Mouse (Mus musculus): Measurements from ENCODE around the gene Psma6. TPM values are rescaled to one million over a fixed set of nuclear protein-coding genes. Genes with fewer than 3 reads are reported as not detected.
A peak's percentile ranks its signal among the peaks of the same experiment; 100 is the strongest.
"Not testable (repeated sequence)": the region's sequence is repeated elsewhere in the genome, so short reads cannot be mapped to it uniquely, and the experiment has no call there.

The Psma6 gene
- polyA plus RNA-seq, 1 experiment from 2014 or later = 409 TPM

- 89% methylated on average over 3 of the region's 3 CpGs for WGBS
- Histone ChIP-seq H3K4me1 (peaks cover 28% of the 10 kb centered on the region), H3K36me3 (no peaks in the 10 kb centered on the region), H3K27me3 (ENCODE audit: insufficient read depth, poor library complexity, severe bottlenecking) (no peaks in the 10 kb centered on the region), H3K27ac (no peak overlapping the region), H3K4me3 (no peak overlapping the region), H3K9me3 (no peaks in the 10 kb centered on the region)
- DNase-seq (ENCODE audit: low spot score) = no peak
Observed at GRCm38 (mm10) chr12:55384826-55385225, 804 bp downstream of the Psma6 start.

GRCm38 (mm10) chr12:55385931-55386330, 1.9 kb downstream of the Psma6 start:
- Histone ChIP-seq H3K9me3 (no peaks in the 10 kb centered on the region), H3K27ac (no peak overlapping the region), H3K36me3 (no peaks in the 10 kb centered on the region), H3K4me3 (no peak overlapping the region), H3K27me3 (ENCODE audit: insufficient read depth, poor library complexity, severe bottlenecking) (no peaks in the 10 kb centered on the region), H3K4me1 (peaks cover 28% of the 10 kb centered on the region)
- WGBS = 62% methylated on average over 6 of the region's 6 CpGs
- no peak for DNase-seq (ENCODE audit: low spot score)

- Histone ChIP-seq H3K27ac (no peak overlapping the region), H3K4me3 (no peak overlapping the region), H3K27me3 (ENCODE audit: insufficient read depth, poor library complexity, severe bottlenecking) (no peaks in the 10 kb centered on the region), H3K9me3 (no peaks in the 10 kb centered on the region), H3K36me3 (no peaks in the 10 kb centered on the region), H3K4me1 (peaks cover 28% of the 10 kb centered on the region)
- DNase-seq (ENCODE audit: low spot score) = no peak
- 69% methylated on average over 9 of the region's 9 CpGs for WGBS
Observed at GRCm38 (mm10) chr12:55386456-55386855, 2.4 kb downstream of the Psma6 start.

- DNase-seq (ENCODE audit: low spot score) = no peak
- Histone ChIP-seq H3K4me1 (peaks cover 28% of the 10 kb centered on the region), H3K27me3 (ENCODE audit: insufficient read depth, poor library complexity, severe bottlenecking) (no peaks in the 10 kb centered on the region), H3K4me3 (no peak overlapping the region), H3K36me3 (no peaks in the 10 kb centered on the region), H3K9me3 (no peaks in the 10 kb centered on the region), H3K27ac (no peak overlapping the region)
- WGBS = 62% methylated on average over 7 of the region's 7 CpGs
Observed at GRCm38 (mm10) chr12:55387083-55387787, 3.2 kb downstream of the Psma6 start.

- no peaks in the 10 kb centered on the region for H3K9me3 ChIP-seq
- no peaks in the 10 kb centered on the region for H3K36me3 ChIP-seq
- 75% methylated on average over 11 of the region's 11 CpGs for WGBS
- H3K4me1 ChIP-seq = peaks cover 28% of the 10 kb centered on the region
- 0 out of 2 replicates have a peak overlapping the region, but pooled peaks have one; percentile 5 for H3K27ac ChIP-seq
- no peaks in the 10 kb centered on the region for H3K27me3 ChIP-seq (ENCODE audit: insufficient read depth, poor library complexity, severe bottlenecking)
- no peak for DNase-seq (ENCODE audit: low spot score)
- H3K4me3 ChIP-seq = no peak overlapping the region
Observed at GRCm38 (mm10) chr12:55387788-55388465, 3.9 kb downstream of the Psma6 start.

GRCm38 (mm10) chr12:55388478-55388877, 4.5 kb downstream of the Psma6 start:
- Histone ChIP-seq H3K36me3 (no peaks in the 10 kb centered on the region), H3K4me3 (no peak overlapping the region), H3K27me3 (ENCODE audit: insufficient read depth, poor library complexity, severe bottlenecking) (no peaks in the 10 kb centered on the region), H3K27ac (0 out of 2 replicates have a peak overlapping the region, but pooled peaks have one; percentile 5), H3K9me3 (no peaks in the 10 kb centered on the region), H3K4me1 (peaks cover 28% of the 10 kb centered on the region)
- no peak for DNase-seq (ENCODE audit: low spot score)
- WGBS = 69% methylated on average over 6 of the region's 6 CpGs

- no peaks in the 10 kb centered on the region for H3K27me3 ChIP-seq (ENCODE audit: insufficient read depth, poor library complexity, severe bottlenecking)
- H3K27ac ChIP-seq = no peak overlapping the region
- H3K36me3 ChIP-seq = no peaks in the 10 kb centered on the region
- H3K9me3 ChIP-seq = no peaks in the 10 kb centered on the region
- H3K4me1 ChIP-seq = peaks cover 28% of the 10 kb centered on the region
- no peak for DNase-seq (ENCODE audit: low spot score)
- H3K4me3 ChIP-seq = no peak overlapping the region
- WGBS = 68% methylated on average over 17 of the region's 17 CpGs
Observed at GRCm38 (mm10) chr12:55389132-55390081, 5.4 kb downstream of the Psma6 start.

GRCm38 (mm10) chr12:55392120-55392519, 8.1 kb downstream of the Psma6 start:
- Histone ChIP-seq H3K4me3 (no peak overlapping the region), H3K9me3 (no peaks in the 10 kb centered on the region), H3K36me3 (no peaks in the 10 kb centered on the region), H3K27ac (no peak overlapping the region), H3K27me3 (ENCODE audit: insufficient read depth, poor library complexity, severe bottlenecking) (no peaks in the 10 kb centered on the region), H3K4me1 (peaks cover 17% of the 10 kb centered on the region)
- DNase-seq (ENCODE audit: low spot score) = no peak

GRCm38 (mm10) chr12:55392733-55393577, 8.9 kb downstream of the Psma6 start:
- WGBS = 78% methylated on average over 11 of the region's 11 CpGs
- Histone ChIP-seq H3K4me1 (peaks cover 14% of the 10 kb centered on the region; the same call in 1 of the 2 replicates), H3K27ac (no peak overlapping the region), H3K27me3 (ENCODE audit: insufficient read depth, poor library complexity, severe bottlenecking) (no peaks in the 10 kb centered on the region), H3K9me3 (no peaks in the 10 kb centered on the region), H3K4me3 (no peak overlapping the region), H3K36me3 (no peaks in the 10 kb centered on the region)
- DNase-seq (ENCODE audit: low spot score) = no peak

GRCm38 (mm10) chr12:55395601-55396000, 11.6 kb downstream of the Psma6 start:
- not testable (repeated sequence) for H3K36me3 ChIP-seq; H3K27me3 ChIP-seq (ENCODE audit: insufficient read depth, poor library complexity, severe bottlenecking); H3K27ac ChIP-seq; DNase-seq (ENCODE audit: low spot score); H3K4me3 ChIP-seq; H3K9me3 ChIP-seq
- WGBS = 82% methylated on average over 14 of the region's 14 CpGs
- H3K4me1 ChIP-seq = peaks cover 17% of the 10 kb centered on the region

GRCm38 (mm10) chr12:55396536-55396935, 12.5 kb downstream of the Psma6 start:
- Histone ChIP-seq H3K4me3 (no peak overlapping the region), H3K4me1 (peaks cover 17% of the 10 kb centered on the region), H3K36me3 (no peaks in the 10 kb centered on the region; the same call in 1 of the 2 replicates), H3K27me3 (ENCODE audit: insufficient read depth, poor library complexity, severe bottlenecking) (no peaks in the 10 kb centered on the region), H3K9me3 (no peaks in the 10 kb centered on the region), H3K27ac (no peak overlapping the region)
- no peak for DNase-seq (ENCODE audit: low spot score)
- 89% methylated on average over 4 of the region's 4 CpGs for WGBS
